Mouse (Mus musculus): ENCODE measurements around the gene Pex6.

GRCm38 (mm10) chr17:46772404-46773277 lies 61.4 kb downstream of the Pex6 start, which contains the start of gene 2310039H08Rik:
- TF ChIP-seq GATA1 (IDR thresholded peaks at IDR 0.05; ENCODE audit: low read length) (no peak), TAL1 (IDR thresholded peaks at IDR 0.05; ENCODE audit: low read length) (no peak)

All from erythroblast, embryonic 14.5 days (primary cell).